Mouse (Mus musculus) heart, postnatal 0 days (tissue): ENCODE data around the gene Mapk14.

ENCODE experiments used
- CTCF ChIP-seq: IDR thresholded peaks from 2 replicates; pipeline ENCODE4 v1.5.1; 2016; ENCODE audit warnings: antibody characterized with exemption, control low read depth, low read depth
- EP300 ChIP-seq: IDR thresholded peaks from 2 replicates; pipeline ENCODE4 v1.6.1; 2016; ENCODE audit warnings: antibody characterized with exemption, low read depth

GRCm38 (mm10) chr17:28748001-28748400 lies 56.9 kb downstream of the Mapk14 start:
- TF ChIP-seq CTCF (no peak), EP300 (no peak)
